Mouse (Mus musculus) forebrain, embryonic 11.5 days (tissue): ENCODE data around the gene Rsbn1. TPM values are rescaled to one million over a fixed set of nuclear protein-coding genes. Genes with fewer than 3 reads are reported as not detected.

Source experiments
- ATAC-seq: fragments of 200-750 bp; cut with Nextera tagmentation; replicated peaks from 2 replicates; pipeline ENCODE4 v1.8.0; 2017; ENCODE audit warnings: moderate TSS enrichment; ENCODE audit not compliant: low FRiP score
- DNase-seq: peaks from one replicate; pipeline ENCODE4 v3.0.0-alpha.2; 2017; ENCODE audit warnings: low spot score
- H3K27ac ChIP-seq: fragments of 300-500 bp; sonication (generic); 2 replicates; pipeline ENCODE4 v1.5.1; 2014; ENCODE audit warnings: low read depth, low read length
- H3K27me3 ChIP-seq: fragments of 300-500 bp; sonication (generic); 2 replicates; pipeline ENCODE4 v1.6.1; 2014; ENCODE audit warnings: mild to moderate bottlenecking, low read length, mixed read lengths; ENCODE audit not compliant: control insufficient read depth, insufficient read depth
- H3K36me3 ChIP-seq: fragments of 300-500 bp; sonication (generic); 2 replicates; pipeline ENCODE4 v1.6.1; 2014; ENCODE audit warnings: mild to moderate bottlenecking, low read length, moderate library complexity, mixed read lengths; ENCODE audit not compliant: control insufficient read depth, insufficient read depth
- H3K4me1 ChIP-seq: fragments of 300-500 bp; sonication (generic); replicated peaks from 2 replicates; pipeline ENCODE4 v1.6.1; 2014; ENCODE audit warnings: low read length, mixed read lengths; ENCODE audit not compliant: control insufficient read depth, insufficient read depth
- H3K4me2 ChIP-seq: fragments of 300-500 bp; sonication (generic); 2 replicates; pipeline ENCODE4 v1.6.1; 2014; ENCODE audit warnings: low read depth, mild to moderate bottlenecking, low read length, moderate library complexity, mixed read lengths; ENCODE audit not compliant: severe bottlenecking
- H3K4me3 ChIP-seq: fragments of 300-500 bp; sonication (generic); 2 replicates; pipeline ENCODE4 v1.5.1; 2014; ENCODE audit warnings: low read depth, low read length
- H3K9ac ChIP-seq: fragments of 300-500 bp; sonication (generic); 2 replicates; pipeline ENCODE4 v1.6.1; 2014; ENCODE audit warnings: low read length
- H3K9me3 ChIP-seq: fragments of 300-500 bp; sonication (generic); 2 replicates; pipeline ENCODE4 v1.6.1; 2016; ENCODE audit warnings: low read length, mixed read lengths; ENCODE audit not compliant: control insufficient read depth
- WGBS: fragments of 180-500 bp; shearing (Covaris S2); extraction: QIAGEN DNeasy Blood & Tissue Kit; methylation state at CpG from one replicate; pipeline ENCODE4 v1.1.7; 2014; 5-methylcytosine and 5-hydroxymethylcytosine counted together
- polyA plus RNA-seq: library from polyadenylated mRNA; unstranded; fragments of >200 nt; fragmentation: Nextera tagmentation; extraction: Ambion mirVana; gene quantifications from 2 replicates; pipeline ENCODE4 v1.2.1, GENCODE M21; 2014

The Rsbn1 gene
- polyA plus RNA-seq, 1 experiment from 2014 or later: 23.6 TPM

DNA sequence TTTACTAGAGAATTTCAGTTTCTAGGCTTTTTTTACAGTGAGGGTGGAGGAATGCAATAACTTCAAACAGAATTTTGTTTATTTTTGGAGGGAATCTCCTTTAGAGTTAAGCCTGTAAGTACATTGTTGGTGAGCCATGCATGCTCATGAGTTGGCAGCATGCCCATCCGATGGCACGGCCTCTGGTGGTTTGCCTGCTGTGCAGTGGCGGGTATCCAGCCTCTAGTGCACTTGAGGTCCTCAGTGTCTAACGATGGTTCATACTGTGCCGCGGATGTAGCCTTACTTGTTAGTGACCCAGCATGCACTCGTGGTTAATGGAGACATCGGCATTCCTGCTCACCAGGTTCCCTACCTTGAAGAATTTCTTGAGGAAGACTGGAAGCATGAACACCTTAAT lies 93.6 kb downstream of the Rsbn1 start:
- 85% methylated on average over 8 of the region's 8 CpGs for WGBS
- ATAC-seq: no peak
- DNase-seq: no peak

DNA sequence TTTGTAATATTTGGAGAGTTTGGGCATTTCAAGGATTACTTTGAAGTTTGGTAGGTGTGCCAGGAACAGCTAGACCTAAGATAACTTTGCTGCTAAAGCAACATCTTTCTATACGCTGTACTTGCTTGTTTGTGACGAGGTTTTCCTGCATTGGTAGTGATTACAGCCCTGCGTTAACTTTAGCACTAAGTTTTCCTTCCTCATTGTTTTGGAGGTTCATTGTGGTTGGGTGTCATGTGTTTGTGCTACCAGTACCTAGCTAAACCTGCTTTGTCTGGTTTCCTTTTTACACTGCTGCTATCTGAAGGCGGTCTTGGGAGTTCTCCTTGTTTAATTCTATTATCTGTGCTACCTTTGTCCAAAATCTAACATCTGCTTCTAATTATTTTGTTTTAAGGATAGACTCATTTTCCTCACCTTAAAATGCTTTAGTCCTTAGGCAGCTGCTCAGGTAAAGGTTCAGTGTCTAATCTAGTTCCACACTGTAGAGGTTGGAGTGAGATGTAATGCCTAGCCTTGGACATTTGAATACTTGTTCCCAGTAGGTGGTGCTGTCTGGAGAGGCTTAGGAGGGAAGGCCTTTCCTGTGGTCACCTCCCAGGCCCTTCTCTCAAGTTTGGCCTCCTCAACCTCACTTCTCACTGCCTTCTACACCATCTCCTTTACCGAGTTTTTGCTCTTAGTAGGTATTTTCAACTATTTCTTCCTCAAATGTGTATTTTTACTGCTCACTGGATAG lies 96.2 kb downstream of the Rsbn1 start:
- H3K36me3 ChIP-seq: peaks cover 6% of the 10 kb centered on the region; the same call in 1 of the 2 replicates
- ATAC-seq: no peak
- WGBS: 85% methylated on average over 5 of the region's 5 CpGs

More for the DNA sequence above, 93.6 kb downstream of the Rsbn1 start:
- H3K4me3 ChIP-seq: no peak overlapping the region
- H3K27ac ChIP-seq: no peak overlapping the region
- H3K9ac ChIP-seq: no peak overlapping the region
- H3K36me3 ChIP-seq: peaks cover 11% of the 10 kb centered on the region; the same call in 1 of the 2 replicates
- H3K9me3 ChIP-seq: no peaks in the 10 kb centered on the region
- no peaks in the 10 kb centered on the region for H3K27me3 ChIP-seq
- no peak overlapping the region for H3K4me2 ChIP-seq
- no peaks in the 10 kb centered on the region for H3K4me1 ChIP-seq

DNA sequence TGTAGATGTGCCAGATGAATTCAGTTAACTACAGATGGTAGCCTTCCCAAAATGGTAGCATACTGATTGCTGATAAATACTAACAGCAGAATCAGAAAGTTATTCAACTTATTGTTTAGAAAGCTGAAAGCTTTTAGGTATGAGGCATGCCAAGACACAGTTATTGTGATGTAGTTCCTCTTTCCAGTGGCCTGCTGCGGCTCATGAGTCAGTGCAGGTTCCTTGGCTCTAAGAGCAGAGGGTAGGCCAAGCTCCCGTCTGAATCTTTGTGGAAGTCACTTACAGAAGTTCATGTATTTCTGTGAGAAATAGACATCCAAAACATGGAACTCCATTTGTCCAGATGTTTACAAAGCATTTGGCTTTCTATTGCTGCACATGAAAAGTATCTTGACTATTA lies 98.1 kb downstream of the Rsbn1 start:
- H3K9me3 ChIP-seq: no peaks in the 10 kb centered on the region
- no peak overlapping the region for H3K9ac ChIP-seq
- H3K27ac ChIP-seq: no peak overlapping the region
- no peak overlapping the region for H3K4me3 ChIP-seq
- no peaks in the 10 kb centered on the region for H3K27me3 ChIP-seq
- H3K4me1 ChIP-seq: no peaks in the 10 kb centered on the region
- H3K36me3 ChIP-seq: peaks cover 1% of the 10 kb centered on the region; the same call in 1 of the 2 replicates
- no peak overlapping the region for H3K4me2 ChIP-seq
- 91% methylated on average over 2 of the region's 2 CpGs for WGBS
- DNase-seq (no peak), ATAC-seq (no peak)

More for the DNA sequence above, 96.2 kb downstream of the Rsbn1 start:
- no peaks in the 10 kb centered on the region for H3K27me3 ChIP-seq
- H3K4me1 ChIP-seq: no peaks in the 10 kb centered on the region
- H3K9me3 ChIP-seq: no peaks in the 10 kb centered on the region
- H3K4me2 ChIP-seq: no peak overlapping the region
- no peak for DNase-seq
- no peak overlapping the region for H3K4me3 ChIP-seq
- H3K27ac ChIP-seq: no peak overlapping the region
- H3K9ac ChIP-seq: no peak overlapping the region

Other genes starting within 250 kb of the Rsbn1 start
- 6.4 and 8.7 TPM in 2 replicates for gene Olfml3, start 176.1 kb upstream of the Rsbn1 start, polyA plus RNA-seq
- not detected in 2 replicates for gene Gm10964, start 174.8 kb upstream of the Rsbn1 start, polyA plus RNA-seq
- gene Hipk1, start 122.6 kb upstream of the Rsbn1 start, polyA plus RNA-seq: 17.2 and 17.6 TPM in 2 replicates
- 39.3 and 45.7 TPM in 2 replicates for gene Dclre1b, start 104.7 kb upstream of the Rsbn1 start, polyA plus RNA-seq
- 22.1 and 22.8 TPM in 2 replicates for gene Ap4b1, start 104.6 kb upstream of the Rsbn1 start, polyA plus RNA-seq
- gene Gm43064, start 104.5 kb upstream of the Rsbn1 start, polyA plus RNA-seq: 0.17 and 0.63 TPM in 2 replicates
- gene Bcl2l15, start 81.5 kb upstream of the Rsbn1 start, polyA plus RNA-seq: 0.43 TPM in 1 of 2 replicates, not detected in the other
- gene Ptpn22, start 54.3 kb upstream of the Rsbn1 start, polyA plus RNA-seq: 0.37 and 0.68 TPM in 2 replicates
- 46.8 and 49.7 TPM in 2 replicates for gene Phtf1, start 54.0 kb downstream of the Rsbn1 start, polyA plus RNA-seq